Mouse (Mus musculus) embryonic stem cell, embryonic (primary cell): Measurements from ENCODE around the gene Fam45a.

Source experiments
- CTCF ChIA-PET, 4 experiments: fragments of 300-600 bp in 2 of 4; fragments of 350-600 bp in 2 of 4; sonication (Branson Sonifier 250); formaldehyde crosslinking; loops; one replicate each; lab custom pipeline; 2022; ENCODE audit warnings: inconsistent platforms in 2 of 4; lab: Charles Lee
- POLR2A ChIA-PET, 4 experiments: fragments of 300-600 bp in 2 of 4; fragments of 350-600 bp in 2 of 4; sonication (Branson Sonifier 250); formaldehyde crosslinking; loops; one replicate each; lab custom pipeline; 2022; ENCODE audit warnings: antibody characterized with exemption in 4 of 4, inconsistent platforms in 1 of 4; lab: Charles Lee

The Fam45a gene

DNA sequence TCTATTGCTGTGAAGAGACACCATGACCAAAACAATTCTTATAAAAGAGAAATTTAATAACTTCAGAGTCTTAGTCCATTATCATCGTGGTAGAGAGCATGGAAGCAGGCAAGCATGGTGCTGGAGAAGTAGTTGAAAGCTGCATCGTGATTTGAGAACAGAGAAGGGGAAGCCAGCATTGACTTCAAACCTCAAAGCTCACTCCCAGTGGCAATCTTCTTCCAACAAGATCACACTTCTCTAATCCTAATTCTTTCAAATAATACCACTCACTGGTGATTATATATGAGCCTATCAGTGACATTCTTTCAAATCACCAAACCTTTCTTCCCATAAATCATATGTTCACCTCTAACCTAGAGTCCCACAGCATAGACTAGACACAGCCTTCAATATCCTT is 6.5 kb upstream of the Fam45a start:
- POLR2A ChIA-PET, result interaction anchor here in 3 of 4 experiments (1.3 to 2.0 kb wide), 7 partner anchors 9 to 17 kb away, joined by 4 to 9 read pairs (median 5); partner anchors contain the start of gene Eif3a (in 3 of the 3)
- CTCF ChIA-PET, result no interaction called here

GRCm38 (mm10) chr19:60809927-60810326 is 1.5 kb upstream of the Fam45a start:
- ChIA-PET CTCF (no interaction called here), POLR2A (interaction anchor here in 3 of 4 experiments (0.7 to 4.8 kb wide), 16 partner anchors 12 to 79 kb away, joined by 3 to 45 read pairs (median 6); partner anchors contain the start of genes Eif3a (in 3 of the 3), Grk5 (in 2 of the 3) and Nanos1 (in 2 of the 3))

GRCm38 (mm10) chr19:60812036-60812389 is 628 bp downstream of the Fam45a start:
- POLR2A ChIA-PET, result interaction anchor here (0.5 to 4.8 kb wide), 43 partner anchors 8 to 415 kb away, joined by 3 to 45 read pairs (median 5); partner anchors contain the start of genes Eif3a (in 4 of the 4), Nanos1 (in 2 of the 4), Cacul1 (in 1 of the 4) and Grk5 (in 1 of the 4)
- CTCF ChIA-PET, result interaction anchor here in 2 of 4 experiments (0.6 to 1.7 kb wide), 5 partner anchors 17 to 272 kb away, joined by 3 to 6 read pairs (median 3); partner anchors contain the start of gene Grk5 (in 1 of the 2)

DNA sequence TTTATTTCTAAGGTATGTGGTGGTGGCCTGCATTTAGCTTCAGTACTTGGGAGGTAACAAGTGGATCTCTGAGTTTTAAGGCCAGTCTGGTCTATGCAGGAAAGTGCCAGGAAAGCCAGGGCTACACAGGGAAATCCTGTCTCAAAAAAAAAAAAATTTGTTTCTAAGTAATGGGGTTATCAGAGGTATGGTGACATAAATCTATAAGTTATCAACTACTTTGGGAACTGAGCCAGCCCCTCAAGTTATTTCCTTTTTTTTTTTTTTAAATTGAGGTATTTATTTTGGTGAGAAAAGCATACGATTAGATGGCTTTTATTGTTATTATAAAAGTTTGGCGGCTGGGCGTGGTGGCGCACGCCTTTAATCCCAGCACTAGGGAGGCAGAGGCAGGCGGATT is 1.7 kb downstream of the Fam45a start:
- POLR2A ChIA-PET, result interaction anchor here in 2 of 4 experiments (1.5 to 4.4 kb wide), 8 partner anchors 21 to 61 kb away, joined by 5 to 45 read pairs (median 8); partner anchors contain the start of genes Eif3a (in 2 of the 2) and Prdx3 (in 1 of the 2)
- CTCF ChIA-PET, result interaction anchor here in 1 of 4 experiments (0.7 kb wide), 1 partner anchor 478 kb away, joined by 4 read pairs; no protein-coding TSS in a partner anchor

GRCm38 (mm10) chr19:60818677-60819076 is 7.3 kb downstream of the Fam45a start:
- POLR2A ChIA-PET, result interaction anchor here in 1 of 4 experiments (1.0 to 2.2 kb wide), 3 partner anchors 8 to 60 kb away, joined by 3 to 7 read pairs (median 5); no protein-coding TSS in a partner anchor
- CTCF ChIA-PET, result interaction anchor here in 1 of 4 experiments (0.6 kb wide), 1 partner anchor 266 kb away, joined by 3 read pairs; no protein-coding TSS in a partner anchor

DNA sequence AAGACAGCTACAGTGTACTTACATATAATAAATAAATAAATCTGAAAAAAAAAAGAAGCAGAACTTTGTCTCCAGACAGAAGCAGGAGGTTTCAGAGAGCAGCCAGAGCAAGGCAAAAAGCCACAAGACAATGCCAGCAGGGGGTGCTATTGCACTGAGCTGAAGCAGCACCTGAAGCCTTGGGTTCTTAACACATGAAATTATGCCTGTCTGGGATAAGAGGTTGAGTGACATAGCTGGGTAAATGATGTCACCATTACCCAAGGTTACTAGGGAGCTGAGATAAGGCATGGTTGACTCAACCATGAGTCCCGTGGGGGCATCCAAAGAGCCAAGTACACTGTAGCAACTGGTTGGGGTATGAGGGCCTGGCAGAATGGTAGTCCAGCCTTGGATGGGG is 26.4 kb downstream of the Fam45a start:
- ChIA-PET POLR2A (interaction anchor here in 3 of 4 experiments (0.7 to 1.9 kb wide), 3 partner anchors 11 to 257 kb away, joined by 3 to 6 read pairs (median 5); partner anchors contain the start of genes Cacul1 (in 1 of the 3) and Grk5 (in 1 of the 3)), CTCF (interaction anchor here (0.6 to 3.1 kb wide), 19 partner anchors 9 to 1523 kb away, joined by 3 to 19 read pairs (median 4); no protein-coding TSS in a partner anchor)

DNA sequence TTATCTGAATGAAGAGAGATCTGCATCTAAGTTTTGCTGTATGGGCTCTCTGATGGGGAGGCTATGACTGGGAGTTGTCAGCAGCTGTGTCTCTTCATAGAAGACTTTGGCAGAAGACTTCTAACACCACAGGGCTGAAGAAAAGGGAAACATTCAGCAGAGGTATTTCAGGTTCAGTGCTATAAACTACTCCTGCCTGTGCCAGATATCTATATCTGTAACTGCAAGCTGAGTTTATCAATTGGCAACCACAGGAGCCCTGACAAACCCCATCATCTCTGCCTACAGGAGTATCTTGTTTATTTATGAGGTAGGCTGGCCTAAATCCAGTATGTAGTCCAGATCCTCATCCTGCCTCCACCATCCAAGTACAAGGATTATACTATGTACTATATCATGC is 31.9 kb downstream of the Fam45a start:
- ChIA-PET POLR2A (no interaction called here), CTCF (no interaction called here)

DNA sequence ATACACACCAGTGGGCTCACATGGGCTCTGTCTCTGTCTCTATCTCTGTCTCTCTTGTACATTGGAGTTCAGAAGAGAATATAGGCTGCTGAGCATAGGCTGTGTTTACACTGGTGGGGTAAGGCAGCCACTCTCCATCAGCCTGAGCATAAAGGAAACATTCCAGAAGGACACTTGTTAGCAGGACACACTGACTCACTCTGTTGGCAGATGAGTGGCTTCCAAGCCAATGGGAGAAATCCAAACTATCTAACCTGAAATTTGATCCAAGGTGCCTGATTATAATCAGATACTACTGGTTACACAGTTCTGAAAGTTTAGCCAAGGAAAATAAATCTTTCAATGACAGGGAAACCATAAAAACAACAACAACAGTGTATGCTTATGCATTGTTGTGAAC is 34.3 kb downstream of the Fam45a start:
- CTCF ChIA-PET, result no interaction called here

DNA sequence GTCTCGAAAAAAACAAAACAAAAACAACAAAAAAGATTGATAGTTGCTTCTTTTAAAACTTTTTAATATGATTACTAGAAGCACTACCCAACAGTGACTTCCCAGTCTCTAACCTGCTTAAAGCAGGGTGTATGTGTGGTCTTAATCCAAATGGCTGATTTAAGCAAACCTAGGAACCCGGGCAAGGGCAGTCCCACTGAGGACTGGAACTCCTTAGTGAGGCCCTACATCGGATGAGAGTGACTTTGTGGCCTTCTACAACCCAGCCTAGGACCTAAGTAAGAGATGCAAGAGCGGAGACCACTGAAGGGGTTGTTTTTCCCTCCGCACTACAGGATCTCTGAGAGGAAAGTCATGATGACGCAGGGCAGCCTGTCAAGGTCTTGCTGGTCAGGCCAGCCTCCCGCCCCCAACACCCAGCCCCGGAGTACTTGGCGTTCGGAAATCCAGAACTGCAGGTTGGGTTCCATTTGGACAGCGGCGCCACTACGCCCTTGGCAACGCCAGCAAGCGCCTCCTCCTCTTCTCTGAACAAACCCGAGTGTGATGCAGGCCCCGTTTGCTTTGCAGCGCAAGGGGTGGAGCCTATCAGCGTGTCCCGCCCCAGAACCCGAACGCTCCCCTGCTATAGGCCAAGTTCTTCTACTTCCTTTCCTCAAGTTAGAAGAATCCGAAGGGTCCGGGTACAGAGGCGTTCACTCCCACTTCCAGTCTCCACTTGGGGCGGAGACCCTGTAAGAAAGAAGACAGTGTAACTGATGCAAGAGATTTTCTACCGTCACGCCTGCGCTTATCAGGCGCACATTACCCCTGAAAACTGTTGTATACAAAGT is 49.7 kb downstream of the Fam45a start, which contains the start of gene Sfxn4:
Gene Sfxn4 (minus strand): TSS at position 612 of the 833 bp plus-strand sequence.
- CTCF ChIA-PET, result no interaction called here
- POLR2A ChIA-PET, result interaction anchor here in 2 of 4 experiments (1.0 to 1.1 kb wide), 5 partner anchors 10 to 49 kb away, joined by 3 to 7 read pairs (median 3); partner anchors contain the start of gene Prdx3 (in 1 of the 2)

More for the DNA sequence above, 34.3 kb downstream of the Fam45a start:
- POLR2A ChIA-PET, result interaction anchor here in 1 of 4 experiments (0.9 kb wide), 1 partner anchor 34 kb away, joined by 3 read pairs; no protein-coding TSS in a partner anchor

- CTCF ChIA-PET, result interaction anchor here in 1 of 4 experiments (0.6 kb wide), 1 partner anchor 11 kb away, joined by 3 read pairs; no protein-coding TSS in a partner anchor
- POLR2A ChIA-PET, result interaction anchor here in 1 of 4 experiments (0.6 kb wide), 1 partner anchor 78 kb away, joined by 3 read pairs; no protein-coding TSS in a partner anchor
Measured at GRCm38 (mm10) chr19:60866169-60866568, 54.8 kb downstream of the Fam45a start.

DNA sequence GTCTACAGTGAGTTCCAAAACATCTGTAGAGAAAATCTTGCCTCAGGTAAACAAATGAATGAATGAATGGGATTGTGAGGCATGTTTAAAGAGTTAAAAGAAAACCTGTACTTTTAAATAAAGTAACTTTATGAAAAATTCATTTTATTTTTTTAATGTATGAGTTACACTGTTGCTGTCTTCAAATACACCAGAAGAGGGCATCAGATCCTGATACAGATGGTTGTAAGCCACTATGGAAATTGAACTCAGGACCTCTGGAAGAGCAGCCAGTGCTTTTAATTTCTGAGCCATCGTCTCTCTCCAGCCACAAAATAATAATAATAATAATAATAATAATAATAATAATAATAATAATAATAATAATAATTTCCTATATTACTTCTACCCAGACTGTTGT is 59.1 kb downstream of the Fam45a start:
- ChIA-PET CTCF (interaction anchor here in 3 of 4 experiments (0.6 to 1.0 kb wide), 5 partner anchors 19 to 224 kb away, joined by 3 to 4 read pairs (median 3); partner anchors contain the start of gene Grk5 (in 1 of the 3)), POLR2A (interaction anchor here in 1 of 4 experiments (0.6 kb wide), 1 partner anchor 281 kb away, joined by 4 read pairs; no protein-coding TSS in a partner anchor)

DNA sequence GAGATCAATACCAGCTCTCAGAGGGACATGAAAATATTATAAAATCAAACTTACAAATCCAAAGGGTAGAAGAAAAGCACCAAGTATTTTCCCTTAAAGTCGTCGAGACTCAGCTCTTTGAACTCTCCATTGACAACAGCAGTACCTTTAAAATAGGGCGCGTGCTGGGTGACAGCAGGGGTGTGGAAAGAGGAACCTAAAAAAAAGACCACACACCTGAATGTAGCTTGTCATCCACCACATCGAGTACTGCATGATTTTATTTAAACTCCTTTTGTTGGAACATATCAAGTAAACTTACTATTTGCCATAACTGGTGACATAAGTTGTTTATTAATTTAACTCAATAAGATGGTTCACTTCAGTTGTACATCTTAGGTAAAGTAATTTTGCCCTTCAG is 60.0 kb downstream of the Fam45a start:
- CTCF ChIA-PET, result no interaction called here
- POLR2A ChIA-PET, result interaction anchor here in 2 of 4 experiments (1.0 to 1.1 kb wide), 3 partner anchors 9 to 18 kb away, joined by 3 to 5 read pairs (median 4); partner anchors contain the start of gene Grk5 (in 1 of the 2)

DNA sequence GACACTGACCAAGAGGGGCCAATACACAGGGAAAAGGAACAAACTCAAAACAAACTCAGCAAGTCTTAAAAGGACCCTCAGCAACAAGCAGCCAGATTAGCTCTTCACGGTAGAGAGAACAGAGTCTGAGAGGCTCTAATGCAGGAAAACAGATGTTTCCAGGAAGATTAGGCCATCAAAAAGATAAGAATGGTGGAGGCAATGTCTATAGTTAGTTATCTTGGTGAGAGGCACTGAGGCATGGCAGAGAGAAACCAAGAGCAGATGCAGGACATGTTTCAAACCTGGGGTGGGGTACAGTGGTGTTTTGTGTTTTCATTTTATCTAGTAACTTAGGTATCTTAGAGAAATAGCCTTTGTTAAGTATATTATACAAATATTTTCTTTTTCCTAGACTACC is 60.9 kb downstream of the Fam45a start:
- ChIA-PET CTCF (no interaction called here), POLR2A (interaction anchor here in 2 of 4 experiments (1.0 to 1.1 kb wide), 2 partner anchors 15 to 17 kb away, joined by 3 to 4 read pairs; partner anchors contain the start of gene Grk5 (in 1 of the 2))

DNA sequence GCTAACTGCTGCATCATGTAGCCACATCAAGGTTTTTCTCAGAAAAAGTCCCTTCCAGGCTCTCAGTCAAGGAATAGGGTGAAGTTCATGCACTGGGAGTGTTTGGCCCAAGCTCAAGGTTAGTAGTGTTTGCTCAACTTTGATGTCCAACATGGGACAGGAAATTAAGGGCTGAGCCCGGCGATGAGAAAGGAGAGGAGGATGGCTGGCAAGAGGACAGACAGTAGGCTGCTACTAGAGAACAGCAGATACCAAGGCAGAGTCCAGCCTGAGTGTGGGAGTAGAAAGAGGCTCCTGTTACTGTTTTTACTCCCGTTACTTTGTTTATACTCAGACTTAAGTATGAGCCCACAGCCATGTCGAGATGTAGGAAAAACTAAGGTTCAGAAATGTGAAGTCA is 62.1 kb downstream of the Fam45a start:
- POLR2A ChIA-PET, result interaction anchor here in 3 of 4 experiments (0.6 to 2.7 kb wide), 16 partner anchors 9 to 354 kb away, joined by 3 to 27 read pairs (median 5); partner anchors contain the start of genes Grk5 (in 3 of the 3) and Fam45a (in 1 of the 3)

DNA sequence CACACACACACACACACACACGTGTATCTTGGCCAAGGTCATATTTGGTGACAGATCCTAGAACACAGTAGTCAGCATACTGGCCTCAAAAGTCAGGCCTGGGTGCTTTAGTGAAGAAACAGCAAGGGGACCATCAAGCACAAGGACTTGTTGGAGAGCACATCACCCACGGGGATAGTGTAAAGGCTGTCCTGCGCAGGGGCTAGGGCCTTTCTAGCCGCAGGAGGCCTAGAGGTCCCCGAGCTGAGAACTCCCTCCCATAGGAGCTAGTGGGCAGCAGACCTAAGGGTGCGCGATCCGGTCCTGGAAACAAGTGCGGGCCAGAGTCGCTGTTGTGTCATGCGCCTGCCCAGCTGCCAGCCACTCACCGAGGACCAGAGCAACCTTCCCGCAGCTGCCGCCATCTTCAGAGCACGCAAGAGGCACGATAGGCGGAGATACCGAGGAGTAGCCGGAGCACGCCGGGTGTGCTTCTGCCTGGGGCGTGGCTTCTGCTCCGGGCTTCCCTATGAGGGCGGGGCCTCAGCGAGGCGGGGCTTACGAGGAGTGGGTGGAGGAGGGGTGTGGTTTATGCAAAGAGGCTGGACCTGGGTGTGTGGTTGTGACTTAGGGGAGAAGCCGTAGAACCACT is 62.8 kb downstream of the Fam45a start, which contains the start of gene Prdx3:
Gene Prdx3 (minus strand): TSS at position 493 of the 631 bp plus-strand sequence.
- CTCF ChIA-PET, result interaction anchor here in 3 of 4 experiments (0.7 to 1.4 kb wide), 8 partner anchors 9 to 210 kb away, joined by 3 to 4 read pairs (median 3); partner anchors contain the start of gene Grk5 (in 1 of the 3)
- POLR2A ChIA-PET, result interaction anchor here (0.5 to 2.7 kb wide), 28 partner anchors 9 to 353 kb away, joined by 3 to 27 read pairs (median 5); partner anchors contain the start of genes Grk5 (in 3 of the 4), Eif3a (in 1 of the 4) and Fam45a (in 1 of the 4)

More for the DNA sequence above, 62.1 kb downstream of the Fam45a start:
- CTCF ChIA-PET, result interaction anchor here in 1 of 4 experiments (1.2 kb wide), 1 partner anchor 16 kb away, joined by 3 read pairs; no protein-coding TSS in a partner anchor

DNA sequence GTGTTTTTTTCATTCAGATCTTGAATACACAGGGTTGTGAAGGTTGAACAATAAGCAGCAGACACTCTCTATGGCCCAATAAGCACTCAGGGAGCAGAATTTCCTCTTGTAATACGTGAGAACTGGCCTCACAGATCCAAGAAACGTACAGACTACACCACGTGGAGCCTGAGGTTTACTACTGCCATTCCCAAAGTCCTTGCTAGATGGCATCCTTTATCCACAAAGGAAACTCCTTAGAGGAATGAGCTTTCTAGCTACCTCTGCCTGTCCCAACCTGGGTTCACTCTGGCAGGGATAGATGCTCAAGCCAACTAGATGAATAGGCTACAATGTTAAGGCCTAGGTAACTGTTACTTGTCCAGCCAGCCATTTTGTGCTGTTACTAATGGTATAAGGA is 71.7 kb downstream of the Fam45a start:
- ChIA-PET CTCF (interaction anchor here (0.5 to 1.8 kb wide), 16 partner anchors 9 to 382 kb away, joined by 3 to 32 read pairs (median 6); partner anchors contain the start of gene Prdx3 (in 2 of the 4)), POLR2A (interaction anchor here in 3 of 4 experiments (0.6 to 3.1 kb wide), 5 partner anchors 8 to 257 kb away, joined by 3 to 12 read pairs (median 3); partner anchors contain the start of genes Prdx3 (in 2 of the 3) and Zfp950 (in 1 of the 3))
